Mouse (Mus musculus): ENCODE results near the gene Plcb1. TPM values are rescaled to one million over a fixed set of nuclear protein-coding genes. Genes with fewer than 3 reads are reported as not detected.
"Not testable (repeated sequence)": the region's sequence is repeated elsewhere in the genome, so short reads cannot be mapped to it uniquely, and the experiment has no call there.

The Plcb1 gene
- polyA plus RNA-seq, 1 experiment from 2014 or later = 7.9 TPM

DNA sequence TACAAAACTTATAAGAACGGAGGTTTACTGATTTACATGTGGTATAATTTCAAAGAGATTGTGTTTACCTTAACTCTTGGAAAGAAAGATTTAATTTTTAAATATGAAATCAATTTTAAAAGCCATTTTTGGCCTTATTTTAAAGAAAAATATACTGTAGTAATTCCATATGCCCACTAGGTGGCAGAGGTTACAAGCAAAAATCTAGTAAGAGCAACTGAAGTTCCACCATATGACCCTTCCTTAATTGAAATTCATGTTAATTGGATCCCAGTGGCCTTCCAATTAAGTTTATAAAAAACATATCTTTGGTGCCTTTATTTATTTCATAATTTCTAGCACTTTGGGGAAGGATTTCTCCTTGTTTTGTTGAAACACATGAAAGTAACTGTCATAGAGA lies 570.4 kb downstream of the Plcb1 start:
- Histone ChIP-seq H3K27me3 (ENCODE audit: insufficient read depth, low read length) (no peaks in the 10 kb centered on the region), H3K9ac (replicated peaks) (no peak overlapping the region), H3K4me1 (ENCODE audit: insufficient read depth) (no peaks in the 10 kb centered on the region), H3K27ac (ENCODE audit: low read depth) (no peak overlapping the region), H3K4me3 (ENCODE audit: low read depth, low read length) (no peak overlapping the region), H3K4me2 (ENCODE audit: low read depth, low read length) (no peak overlapping the region), H3K36me3 (replicated peaks; ENCODE audit: insufficient read depth, low read length) (no peaks in the 10 kb centered on the region), H3K9me3 (ENCODE audit: low read length) (no peaks in the 10 kb centered on the region)
- TF ChIP-seq CTCF (IDR thresholded peaks at IDR 0.05; ENCODE audit: low read depth) (peak; percentile 57), EP300 (IDR thresholded peaks at IDR 0.05; ENCODE audit: low read depth) (no peak)
- 35% methylated on average over 1 of the region's 1 CpGs for WGBS (ENCODE audit: insufficient replicate concordance)
- no peak for DNase-seq
- ATAC-seq = no peak

- peak; percentile 76 for TF ChIP-seq CTCF (IDR thresholded peaks at IDR 0.05; ENCODE audit: low read depth)
- TF ChIP-seq EP300 (IDR thresholded peaks at IDR 0.05; ENCODE audit: low read depth) = no peak
- Histone ChIP-seq H3K9ac (replicated peaks) (no peak overlapping the region), H3K4me2 (ENCODE audit: low read depth, low read length) (no peak overlapping the region), H3K27me3 (ENCODE audit: insufficient read depth, low read length) (no peaks in the 10 kb centered on the region), H3K9me3 (ENCODE audit: low read length) (no peaks in the 10 kb centered on the region), H3K27ac (ENCODE audit: low read depth) (no peak overlapping the region), H3K4me3 (ENCODE audit: low read depth, low read length) (no peak overlapping the region), H3K4me1 (ENCODE audit: insufficient read depth) (no peaks in the 10 kb centered on the region), H3K36me3 (replicated peaks; ENCODE audit: insufficient read depth, low read length) (peaks cover 6% of the 10 kb centered on the region; the same call in 1 of the 2 replicates)
- 24% methylated on average over 1 of the region's 1 CpGs for WGBS (ENCODE audit: insufficient replicate concordance)
- DNase-seq (no peak), ATAC-seq (no peak)
Measured at GRCm38 (mm10) chr2:135361798-135362197, 575.9 kb downstream of the Plcb1 start.

- DNase-seq = no peak
- Histone ChIP-seq H3K9me3 (ENCODE audit: low read length) (no peaks in the 10 kb centered on the region), H3K4me3 (ENCODE audit: low read depth, low read length) (no peak overlapping the region), H3K9ac (replicated peaks) (no peak overlapping the region), H3K4me2 (ENCODE audit: low read depth, low read length) (no peak overlapping the region), H3K4me1 (ENCODE audit: insufficient read depth) (no peaks in the 10 kb centered on the region), H3K36me3 (replicated peaks; ENCODE audit: insufficient read depth, low read length) (peaks cover 6% of the 10 kb centered on the region; the same call in 1 of the 2 replicates), H3K27me3 (ENCODE audit: insufficient read depth, low read length) (no peaks in the 10 kb centered on the region), H3K27ac (ENCODE audit: low read depth) (no peak overlapping the region)
- TF ChIP-seq EP300 (IDR thresholded peaks at IDR 0.05; ENCODE audit: low read depth) (no peak), CTCF (IDR thresholded peaks at IDR 0.05; ENCODE audit: low read depth) (no peak)
- no peak for ATAC-seq
- WGBS (ENCODE audit: insufficient replicate concordance) = 61% methylated on average over 5 of the region's 5 CpGs
Measured at GRCm38 (mm10) chr2:135362948-135363347, 577.1 kb downstream of the Plcb1 start.

DNA sequence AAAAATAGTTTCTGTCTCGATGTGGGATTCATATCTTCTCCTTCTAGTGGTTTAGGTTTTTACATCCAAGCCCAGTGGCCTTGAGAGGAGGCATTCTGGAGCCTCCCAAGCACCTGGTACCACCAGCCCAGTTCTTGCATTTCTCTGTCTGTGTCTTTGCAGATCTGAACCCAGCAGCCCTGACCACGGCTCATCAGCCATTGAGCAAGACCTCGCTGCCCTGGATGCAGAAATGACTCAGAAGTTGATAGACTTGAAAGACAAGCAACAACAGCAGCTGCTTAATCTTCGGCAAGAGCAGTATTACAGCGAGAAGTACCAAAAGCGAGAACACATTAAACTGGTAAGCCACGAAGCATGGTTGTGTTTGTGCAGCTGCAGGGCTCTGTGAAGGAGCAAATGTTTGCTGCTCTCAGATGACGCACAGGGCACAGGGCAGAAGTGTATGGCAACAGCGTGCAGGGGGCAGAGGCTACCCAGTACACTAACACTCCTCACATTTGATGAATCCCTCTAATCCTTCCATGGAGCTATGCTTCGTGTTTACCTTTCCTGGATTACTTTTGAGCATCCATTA lies 584.5 kb downstream of the Plcb1 start:
- ATAC-seq (no peak), DNase-seq (no peak)
- H3K4me2 ChIP-seq (ENCODE audit: low read depth, low read length) = no peak overlapping the region
- no peak overlapping the region for H3K4me3 ChIP-seq (ENCODE audit: low read depth, low read length)
- 61% methylated on average over 10 of the region's 10 CpGs for WGBS (ENCODE audit: insufficient replicate concordance)
- no peaks in the 10 kb centered on the region for H3K4me1 ChIP-seq (ENCODE audit: insufficient read depth)
- no peaks in the 10 kb centered on the region for H3K36me3 ChIP-seq (replicated peaks; ENCODE audit: insufficient read depth, low read length)
- no peak overlapping the region for H3K27ac ChIP-seq (ENCODE audit: low read depth)
- TF ChIP-seq EP300 (IDR thresholded peaks at IDR 0.05; ENCODE audit: low read depth) (no peak), CTCF (IDR thresholded peaks at IDR 0.05; ENCODE audit: low read depth) (no peak)
- H3K27me3 ChIP-seq (ENCODE audit: insufficient read depth, low read length) = no peaks in the 10 kb centered on the region
- H3K9me3 ChIP-seq (ENCODE audit: low read length) = no peaks in the 10 kb centered on the region
- H3K9ac ChIP-seq (replicated peaks) = no peak overlapping the region

DNA sequence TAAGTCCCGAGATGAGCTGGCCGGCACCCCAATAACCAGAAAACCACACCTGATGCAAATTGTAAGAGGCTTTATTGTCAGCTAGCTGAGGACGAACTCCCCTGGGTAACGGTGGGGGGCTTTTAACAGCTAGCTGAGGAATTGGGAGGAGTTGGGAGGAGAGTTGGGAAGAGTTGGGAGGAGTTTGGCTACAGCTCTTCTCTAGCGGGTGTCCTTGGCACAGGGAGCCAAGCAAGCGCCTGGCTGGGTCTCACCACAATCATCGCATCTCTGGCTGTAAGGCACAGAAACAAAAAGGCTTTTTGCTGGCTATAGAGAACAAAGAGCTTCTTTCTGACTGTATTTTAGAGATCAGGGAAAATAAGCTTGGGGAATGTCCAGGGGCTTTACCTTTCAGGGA lies 594.9 kb downstream of the Plcb1 start:
- not testable (repeated sequence) for H3K4me3 ChIP-seq (ENCODE audit: low read depth, low read length); H3K4me1 ChIP-seq (ENCODE audit: insufficient read depth); H3K27ac ChIP-seq (ENCODE audit: low read depth); ATAC-seq; H3K9me3 ChIP-seq (ENCODE audit: low read length); H3K4me2 ChIP-seq (ENCODE audit: low read depth, low read length); DNase-seq; H3K9ac ChIP-seq (replicated peaks); H3K36me3 ChIP-seq (replicated peaks; ENCODE audit: insufficient read depth, low read length); H3K27me3 ChIP-seq (ENCODE audit: insufficient read depth, low read length)
- 61% methylated on average over 7 of the region's 7 CpGs for WGBS (ENCODE audit: insufficient replicate concordance)

DNA sequence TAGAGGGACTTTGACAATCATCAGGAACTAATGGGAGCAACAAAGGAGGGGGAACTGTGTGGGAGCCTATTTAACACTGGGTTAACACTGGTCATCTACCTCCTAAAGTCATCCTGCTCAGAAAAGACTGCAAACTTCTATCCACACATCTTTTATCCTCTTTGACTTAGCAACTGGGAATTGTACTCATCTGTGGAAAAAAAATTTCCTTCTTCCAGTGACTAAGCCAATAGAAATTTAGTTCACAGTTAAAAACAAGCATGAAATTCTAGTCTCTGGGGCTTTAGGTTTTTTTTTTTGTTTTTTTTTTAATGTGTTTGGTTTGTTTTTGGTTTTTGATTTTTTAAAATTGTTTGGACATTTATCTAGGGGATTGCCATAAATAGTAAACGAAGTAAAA lies 595.5 kb downstream of the Plcb1 start:
- DNase-seq = no peak
- Histone ChIP-seq H3K27ac (ENCODE audit: low read depth) (no peak overlapping the region), H3K4me1 (ENCODE audit: insufficient read depth) (no peaks in the 10 kb centered on the region), H3K27me3 (ENCODE audit: insufficient read depth, low read length) (no peaks in the 10 kb centered on the region), H3K9me3 (ENCODE audit: low read length) (no peaks in the 10 kb centered on the region), H3K4me2 (ENCODE audit: low read depth, low read length) (no peak overlapping the region), H3K36me3 (replicated peaks; ENCODE audit: insufficient read depth, low read length) (0 out of 2 replicates have a peak, but pooled peaks cover 4% of the 10 kb centered on the region), H3K4me3 (ENCODE audit: low read depth, low read length) (no peak overlapping the region), H3K9ac (replicated peaks) (no peak overlapping the region)
- WGBS (ENCODE audit: insufficient replicate concordance) = 69% methylated on average over 1 of the region's 1 CpGs
- ATAC-seq = no peak
- no peak for TF ChIP-seq CTCF (IDR thresholded peaks at IDR 0.05; ENCODE audit: low read depth)
- no peak for TF ChIP-seq EP300 (IDR thresholded peaks at IDR 0.05; ENCODE audit: low read depth)

DNA sequence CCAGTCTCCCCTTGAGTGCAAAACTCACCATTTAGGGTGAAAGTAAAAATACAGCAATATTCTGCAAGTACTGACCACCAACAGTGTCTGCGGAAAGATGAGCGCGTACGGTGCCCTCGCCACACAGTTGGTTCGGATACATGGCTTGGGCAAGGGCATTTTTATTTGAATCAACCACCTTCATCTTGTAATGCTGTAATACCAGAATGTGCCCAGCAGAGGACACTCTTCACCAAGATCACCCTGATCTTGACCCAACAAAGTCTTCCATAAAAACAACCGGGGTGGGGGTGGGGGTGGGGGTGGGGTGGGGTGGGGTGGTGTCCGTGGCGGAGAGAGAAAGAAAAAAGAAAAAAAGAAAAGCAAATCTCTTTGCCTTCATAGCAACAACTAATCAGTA lies 602.1 kb downstream of the Plcb1 start:
- H3K4me1 ChIP-seq (ENCODE audit: insufficient read depth) = no peaks in the 10 kb centered on the region
- 0 out of 2 replicates have a peak, but pooled peaks cover 12% of the 10 kb centered on the region for H3K36me3 ChIP-seq (replicated peaks; ENCODE audit: insufficient read depth, low read length)
- no peak for ATAC-seq
- TF ChIP-seq CTCF (IDR thresholded peaks at IDR 0.05; ENCODE audit: low read depth) (peak; percentile 56), EP300 (IDR thresholded peaks at IDR 0.05; ENCODE audit: low read depth) (no peak)
- no peak overlapping the region for H3K4me2 ChIP-seq (ENCODE audit: low read depth, low read length)
- H3K9ac ChIP-seq (replicated peaks) = no peak overlapping the region
- no peak overlapping the region for H3K27ac ChIP-seq (ENCODE audit: low read depth)
- no peaks in the 10 kb centered on the region for H3K9me3 ChIP-seq (ENCODE audit: low read length)
- H3K27me3 ChIP-seq (ENCODE audit: insufficient read depth, low read length) = no peaks in the 10 kb centered on the region
- DNase-seq = peak; percentile 14
- no peak overlapping the region for H3K4me3 ChIP-seq (ENCODE audit: low read depth, low read length)
- 60% methylated on average over 9 of the region's 9 CpGs for WGBS (ENCODE audit: insufficient replicate concordance)
